Mouse (Mus musculus): ENCODE measurements at regions not wholly inside any gene's neighbourhood (a gene's known extent, or its start where the extent isn't known, plus 50 kb on each side); places are given as distances from the start of the nearest gene placed in this dataset.
A peak's percentile ranks its signal among the peaks of the same experiment; 100 is the strongest.

DNA sequence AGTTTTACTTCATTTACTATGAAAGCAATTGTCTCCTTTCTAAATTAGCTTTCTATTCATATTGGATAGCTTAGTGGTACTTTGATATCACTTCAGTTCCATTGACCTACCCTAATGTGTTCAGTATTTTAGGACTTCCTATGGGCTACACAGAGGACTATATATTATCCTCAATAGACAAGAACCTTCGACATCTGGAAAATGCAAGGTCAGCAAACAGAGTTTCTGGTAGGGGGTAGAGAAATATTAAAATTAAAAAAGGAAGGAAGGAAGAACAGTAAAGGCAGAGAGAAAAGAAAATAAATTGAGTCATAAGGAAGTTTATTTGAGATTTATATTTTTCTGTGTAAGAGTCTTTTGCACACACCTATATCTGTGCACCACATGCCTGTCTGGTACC lies 107.4 kb upstream of the Insig1 start:
- Histone ChIP-seq H3K4me3 (ENCODE audit: insufficient read depth, low read length) (no peak overlapping the region), H3K4me1 (ENCODE audit: control insufficient read depth, insufficient read depth, low read length) (no peaks in the 10 kb centered on the region), H3K27ac (ENCODE audit: insufficient read depth, low read length) (no peak overlapping the region)
- TF ChIP-seq POLR2A (IDR thresholded peaks at IDR 0.05; ENCODE audit: low read depth, low read length): no peak
- TF ChIP-seq CTCF (IDR thresholded peaks at IDR 0.05; ENCODE audit: borderline replicate concordance, insufficient read depth, low read length): no peak

DNA sequence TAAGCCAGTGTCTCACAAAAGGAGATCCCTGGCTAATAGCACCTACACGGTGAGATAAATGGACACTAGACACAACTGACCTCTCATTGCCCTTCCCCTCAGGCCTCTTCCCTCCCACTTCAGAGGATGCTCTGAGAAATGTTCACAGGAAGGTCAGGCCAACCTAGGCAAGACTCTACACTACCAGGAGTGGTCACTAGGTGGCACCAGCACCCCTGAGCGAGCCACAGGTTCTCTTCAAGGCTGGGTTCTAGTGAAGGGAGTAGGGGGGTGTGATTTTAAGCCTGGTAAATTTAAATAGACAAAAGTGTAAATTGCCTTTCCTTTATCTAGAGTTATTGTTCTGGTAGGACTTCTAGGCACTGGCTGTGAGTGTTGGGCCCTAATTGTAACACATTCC lies 76.0 kb upstream of the Insig1 start:
- Histone ChIP-seq H3K27ac (ENCODE audit: insufficient read depth, low read length) (no peak overlapping the region), H3K4me3 (ENCODE audit: insufficient read depth, low read length) (no peak overlapping the region), H3K4me1 (ENCODE audit: control insufficient read depth, insufficient read depth, low read length) (no peaks in the 10 kb centered on the region)
- peak; percentile 87 for TF ChIP-seq CTCF (IDR thresholded peaks at IDR 0.05; ENCODE audit: borderline replicate concordance, insufficient read depth, low read length)
- no peak for TF ChIP-seq POLR2A (IDR thresholded peaks at IDR 0.05; ENCODE audit: low read depth, low read length)

DNA sequence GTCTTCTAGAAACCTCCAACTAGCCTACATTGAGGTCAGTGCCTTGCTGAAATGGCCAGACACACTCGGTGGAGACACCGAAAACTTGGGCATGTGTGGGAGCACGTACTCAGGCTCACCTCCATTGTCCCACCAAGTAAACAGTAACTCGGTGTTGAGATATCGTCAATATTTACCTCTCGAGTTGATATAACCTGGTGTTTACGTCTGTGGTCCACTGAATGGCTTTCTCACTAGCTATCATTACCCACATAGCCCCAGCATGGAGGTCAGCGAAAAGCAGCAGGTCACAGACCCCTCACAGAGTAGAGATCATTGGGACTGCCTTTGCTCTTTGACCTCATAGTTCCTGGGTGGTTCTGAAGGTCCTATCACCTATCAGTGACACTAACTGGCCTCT lies 73.4 kb upstream of the Insig1 start:
- TF ChIP-seq CTCF (IDR thresholded peaks at IDR 0.05; ENCODE audit: borderline replicate concordance, insufficient read depth, low read length) (no peak), POLR2A (IDR thresholded peaks at IDR 0.05; ENCODE audit: low read depth, low read length) (no peak)
- no peak overlapping the region for H3K27ac ChIP-seq (ENCODE audit: insufficient read depth, low read length)
- H3K4me3 ChIP-seq (ENCODE audit: insufficient read depth, low read length): no peak overlapping the region
- no peaks in the 10 kb centered on the region for H3K4me1 ChIP-seq (ENCODE audit: control insufficient read depth, insufficient read depth, low read length)

DNA sequence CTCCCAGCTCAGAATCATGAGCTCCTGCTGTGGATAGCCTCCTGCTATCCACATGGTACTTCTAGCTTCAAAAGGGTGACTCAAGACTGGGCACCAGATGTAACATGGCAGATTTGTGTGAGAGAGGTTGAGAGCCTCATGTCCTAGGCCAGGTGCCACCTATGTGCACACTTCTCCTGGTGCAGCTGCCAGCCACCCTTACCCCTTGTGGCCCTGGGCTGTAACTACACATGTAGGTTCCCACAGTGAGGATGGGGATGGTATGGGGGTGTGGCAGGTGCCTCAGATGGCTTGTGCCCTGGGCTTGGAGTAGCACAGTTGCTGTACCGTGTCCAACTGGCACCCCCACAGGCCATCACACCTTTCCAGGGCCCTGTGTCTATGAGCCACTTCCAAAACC lies 68.2 kb upstream of the Insig1 start:
- no peak for TF ChIP-seq POLR2A (IDR thresholded peaks at IDR 0.05; ENCODE audit: low read depth, low read length)
- TF ChIP-seq CTCF (IDR thresholded peaks at IDR 0.05; ENCODE audit: borderline replicate concordance, insufficient read depth, low read length): no peak
- no peak overlapping the region for H3K4me3 ChIP-seq (ENCODE audit: insufficient read depth, low read length)
- H3K27ac ChIP-seq (ENCODE audit: insufficient read depth, low read length): no peak overlapping the region
- H3K4me1 ChIP-seq (ENCODE audit: control insufficient read depth, insufficient read depth, low read length): no peaks in the 10 kb centered on the region

DNA sequence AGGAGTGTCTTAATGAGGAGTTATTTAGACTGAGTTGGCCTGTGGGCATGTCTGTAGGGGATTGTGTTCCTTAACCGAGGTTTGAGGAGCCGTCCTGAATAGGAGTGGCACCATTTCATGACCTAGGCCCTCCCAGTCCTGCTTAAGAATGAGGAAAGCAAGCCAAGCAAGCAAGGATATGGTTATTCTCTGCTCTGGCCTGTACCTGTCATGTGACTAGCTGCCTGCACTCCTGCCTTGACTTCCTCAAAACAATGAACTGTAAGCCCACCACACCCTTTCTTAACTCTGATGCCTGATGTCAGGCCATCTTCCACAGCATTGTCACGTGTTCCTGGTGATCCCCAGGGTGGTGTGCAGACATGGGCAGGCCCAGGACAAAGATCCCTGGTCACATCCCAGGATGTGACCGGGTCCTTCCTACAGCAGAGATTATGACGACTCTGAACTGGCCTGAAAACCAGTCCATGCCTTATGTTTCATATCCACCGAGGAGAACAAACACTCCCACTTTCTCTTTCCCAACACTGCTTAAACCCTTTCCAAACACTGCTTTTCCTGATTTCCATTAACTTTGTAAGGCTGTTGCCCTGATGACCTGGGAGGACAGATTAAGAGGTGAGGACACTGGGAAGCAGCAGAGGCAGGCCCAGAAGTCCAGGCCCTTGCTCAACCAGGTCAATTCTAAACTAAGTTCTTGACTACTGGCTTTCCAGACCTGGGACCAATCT lies 67.2 kb upstream of the Insig1 start:
- no peaks in the 10 kb centered on the region for H3K4me1 ChIP-seq (ENCODE audit: control insufficient read depth, insufficient read depth, low read length)
- H3K27ac ChIP-seq (ENCODE audit: insufficient read depth, low read length): no peak overlapping the region
- TF ChIP-seq POLR2A (IDR thresholded peaks at IDR 0.05; ENCODE audit: low read depth, low read length): no peak
- TF ChIP-seq CTCF (IDR thresholded peaks at IDR 0.05; ENCODE audit: borderline replicate concordance, insufficient read depth, low read length): no peak
- H3K4me3 ChIP-seq (ENCODE audit: insufficient read depth, low read length): no peak overlapping the region

DNA sequence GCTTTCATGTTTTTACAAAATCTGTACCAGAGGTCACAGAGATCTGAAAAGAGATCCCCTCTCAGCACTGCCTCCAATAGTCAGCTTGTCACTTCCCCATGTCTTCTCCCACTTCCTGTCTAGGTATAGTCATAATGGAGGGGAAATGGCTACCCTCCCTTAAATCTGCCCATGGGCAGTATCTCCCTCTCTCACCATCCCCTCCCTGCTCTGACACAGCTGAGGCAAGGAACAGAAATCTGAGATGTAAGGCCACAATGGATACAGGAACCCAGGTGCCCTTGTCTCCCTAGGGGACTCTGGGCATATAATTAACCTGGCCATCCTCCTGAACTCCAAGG lies 66.7 kb upstream of the Insig1 start:
- no peak for TF ChIP-seq POLR2A (IDR thresholded peaks at IDR 0.05; ENCODE audit: low read depth, low read length)
- no peak for TF ChIP-seq CTCF (IDR thresholded peaks at IDR 0.05; ENCODE audit: borderline replicate concordance, insufficient read depth, low read length)
- no peak overlapping the region for H3K4me3 ChIP-seq (ENCODE audit: insufficient read depth, low read length)
- H3K4me1 ChIP-seq (ENCODE audit: control insufficient read depth, insufficient read depth, low read length): no peaks in the 10 kb centered on the region
- H3K27ac ChIP-seq (ENCODE audit: insufficient read depth, low read length): no peak overlapping the region

DNA sequence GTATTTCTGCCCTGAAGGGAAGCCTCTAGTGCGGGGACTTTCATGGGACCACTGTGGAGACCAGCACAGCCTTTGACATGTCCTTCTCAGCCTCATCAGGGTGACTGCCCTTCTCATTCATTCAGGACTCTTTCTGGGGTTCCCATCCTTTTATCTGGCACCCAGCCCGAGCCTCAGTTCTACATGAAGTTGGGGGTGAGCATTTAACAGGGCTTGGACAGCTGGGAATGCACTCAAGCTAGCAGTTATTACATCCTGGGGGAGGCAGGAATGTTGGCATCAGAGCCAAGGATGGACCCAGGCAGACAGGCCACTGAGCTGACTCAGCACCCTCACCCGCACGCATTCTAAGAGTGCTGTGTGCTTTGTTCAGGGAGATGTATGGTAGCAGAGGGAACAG lies 61.8 kb upstream of the Insig1 start:
- Histone ChIP-seq H3K27ac (ENCODE audit: insufficient read depth, low read length) (no peak overlapping the region), H3K4me1 (ENCODE audit: control insufficient read depth, insufficient read depth, low read length) (no peaks in the 10 kb centered on the region), H3K4me3 (ENCODE audit: insufficient read depth, low read length) (no peak overlapping the region)
- TF ChIP-seq POLR2A (IDR thresholded peaks at IDR 0.05; ENCODE audit: low read depth, low read length): no peak
- TF ChIP-seq CTCF (IDR thresholded peaks at IDR 0.05; ENCODE audit: borderline replicate concordance, insufficient read depth, low read length): no peak

DNA sequence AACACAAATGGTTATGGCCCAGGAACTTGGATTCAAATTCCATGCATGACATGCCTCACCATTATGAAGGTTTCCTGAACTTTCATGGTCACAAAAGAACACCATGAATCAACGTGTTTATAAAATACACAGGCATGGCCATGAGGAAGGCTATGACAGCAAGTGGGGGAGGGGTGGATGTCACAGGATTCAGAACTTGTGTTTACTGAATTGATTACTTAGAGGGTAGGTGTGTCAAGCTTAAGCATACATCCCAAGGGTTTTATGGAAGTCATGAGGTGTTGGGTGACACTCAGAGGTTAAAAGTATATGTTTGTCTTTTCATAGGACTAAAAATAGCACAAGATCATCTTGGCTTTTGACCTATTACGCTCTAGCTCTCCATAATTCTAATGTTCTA lies 61.3 kb upstream of the Insig1 start:
- no peak overlapping the region for H3K4me3 ChIP-seq (ENCODE audit: insufficient read depth, low read length)
- TF ChIP-seq CTCF (IDR thresholded peaks at IDR 0.05; ENCODE audit: borderline replicate concordance, insufficient read depth, low read length) (no peak), POLR2A (IDR thresholded peaks at IDR 0.05; ENCODE audit: low read depth, low read length) (no peak)
- no peak overlapping the region for H3K27ac ChIP-seq (ENCODE audit: insufficient read depth, low read length)
- H3K4me1 ChIP-seq (ENCODE audit: control insufficient read depth, insufficient read depth, low read length): no peaks in the 10 kb centered on the region

DNA sequence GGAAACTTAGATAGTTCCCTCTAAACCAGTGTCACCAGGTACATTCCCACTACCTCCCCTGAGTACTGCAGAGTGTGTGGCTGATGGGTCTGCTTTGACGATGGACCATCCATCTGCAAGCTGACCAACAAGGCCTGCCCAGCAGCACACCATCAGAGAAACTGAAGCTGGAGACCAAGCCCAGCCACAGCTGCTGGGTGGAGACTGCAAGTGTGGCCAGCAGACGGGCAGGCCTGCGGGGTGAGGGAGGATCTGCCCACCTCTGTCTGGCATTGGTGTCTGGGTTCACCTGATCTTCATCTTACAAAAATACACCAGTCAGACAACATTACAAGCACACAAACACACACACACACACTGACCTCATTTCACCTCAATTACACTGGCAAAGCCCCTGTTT lies 60.6 kb upstream of the Insig1 start:
- no peak for TF ChIP-seq POLR2A (IDR thresholded peaks at IDR 0.05; ENCODE audit: low read depth, low read length)
- no peaks in the 10 kb centered on the region for H3K4me1 ChIP-seq (ENCODE audit: control insufficient read depth, insufficient read depth, low read length)
- H3K27ac ChIP-seq (ENCODE audit: insufficient read depth, low read length): no peak overlapping the region
- no peak overlapping the region for H3K4me3 ChIP-seq (ENCODE audit: insufficient read depth, low read length)

DNA sequence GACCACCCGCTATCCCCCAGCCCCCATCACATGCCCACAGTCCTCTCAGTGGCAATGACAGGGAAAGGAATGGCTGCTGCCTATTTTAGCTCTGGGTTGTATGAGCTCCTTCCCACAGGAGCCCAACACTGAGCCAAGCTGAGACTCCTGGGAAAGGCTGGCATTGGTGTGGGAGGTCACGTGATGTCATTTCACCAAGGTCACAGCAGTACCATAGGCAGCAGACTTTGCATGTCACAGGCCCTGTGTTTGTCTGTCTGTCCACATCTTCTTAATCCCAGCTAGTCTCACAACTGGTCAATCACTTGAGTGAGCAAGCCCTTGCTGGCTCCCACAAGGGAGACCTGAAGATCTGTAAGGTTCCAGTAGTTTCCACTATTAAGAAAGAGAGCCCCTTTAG lies 58.7 kb upstream of the Insig1 start:
- no peak overlapping the region for H3K4me3 ChIP-seq (ENCODE audit: insufficient read depth, low read length)
- TF ChIP-seq POLR2A (IDR thresholded peaks at IDR 0.05; ENCODE audit: low read depth, low read length) (no peak), CTCF (IDR thresholded peaks at IDR 0.05; ENCODE audit: borderline replicate concordance, insufficient read depth, low read length) (no peak)

More for the DNA sequence above, 58.7 kb upstream of the Insig1 start:
- H3K4me1 ChIP-seq (ENCODE audit: control insufficient read depth, insufficient read depth, low read length): no peaks in the 10 kb centered on the region
- no peak overlapping the region for H3K27ac ChIP-seq (ENCODE audit: insufficient read depth, low read length)
